Mouse (Mus musculus) heart, postnatal 0 days (tissue): ENCODE measurements around the gene Cdh22. TPM values are rescaled to one million over a fixed set of nuclear protein-coding genes. Genes with fewer than 3 reads are reported as not detected.

Source experiments
- ATAC-seq: fragments of 200-750 bp; cut with Nextera tagmentation; 2 replicates; pipeline ENCODE4 v1.8.0; 2017; ENCODE audit warnings: low read depth, moderate number of reproducible peaks, moderate library complexity; ENCODE audit not compliant: insufficient read depth
- DNase-seq: peaks from one replicate; pipeline ENCODE4 v3.0.0-alpha.2; 2016; ENCODE audit warnings: low spot score
- H3K27ac ChIP-seq: fragments of 300-500 bp; sonication (generic); 2 replicates; pipeline ENCODE4 v1.5.1; 2014; ENCODE audit warnings: low read depth, mild to moderate bottlenecking
- H3K27me3 ChIP-seq: fragments of 300-500 bp; sonication (generic); 2 replicates; pipeline ENCODE4 v1.6.1; 2014; ENCODE audit warnings: low read length, mixed read lengths; ENCODE audit not compliant: control insufficient read depth, insufficient read depth
- H3K36me3 ChIP-seq: fragments of 300-500 bp; sonication (generic); replicated peaks from 2 replicates; pipeline ENCODE4 v1.6.1; 2014; ENCODE audit warnings: low read length, mixed read lengths; ENCODE audit not compliant: control insufficient read depth, insufficient read depth
- H3K4me1 ChIP-seq: fragments of 300-500 bp; sonication (generic); 2 replicates; pipeline ENCODE4 v1.6.1; 2014; ENCODE audit warnings: antibody characterized with exemption; ENCODE audit not compliant: control insufficient read depth, insufficient read depth
- H3K4me2 ChIP-seq: fragments of 300-500 bp; sonication (generic); 2 replicates; pipeline ENCODE4 v1.6.1; 2014; ENCODE audit warnings: low read depth, mild to moderate bottlenecking, low read length, moderate library complexity
- H3K4me3 ChIP-seq: fragments of 300-500 bp; sonication (generic); 2 replicates; pipeline ENCODE4 v1.5.1; 2014; ENCODE audit warnings: low read depth, low read length
- H3K9ac ChIP-seq: fragments of 300-500 bp; sonication (generic); replicated peaks from 2 replicates; pipeline ENCODE4 v1.6.1; 2014; ENCODE audit warnings: low read depth, low read length, mixed read lengths
- H3K9me3 ChIP-seq: fragments of 300-500 bp; sonication (generic); replicated peaks from 2 replicates; pipeline ENCODE4 v1.6.1; 2016; ENCODE audit warnings: low read length; ENCODE audit not compliant: control insufficient read depth
- CTCF ChIP-seq: IDR thresholded peaks from 2 replicates; pipeline ENCODE4 v1.5.1; 2016; ENCODE audit warnings: antibody characterized with exemption, control low read depth, low read depth
- EP300 ChIP-seq: IDR thresholded peaks from 2 replicates; pipeline ENCODE4 v1.6.1; 2016; ENCODE audit warnings: antibody characterized with exemption, low read depth
- WGBS: fragments of 180-500 bp; shearing (Covaris S2); extraction: QIAGEN DNeasy Blood & Tissue Kit; methylation state at CpG from one replicate; pipeline ENCODE4 v1.1.7; 2014; 5-methylcytosine and 5-hydroxymethylcytosine counted together
- polyA plus RNA-seq: library from polyadenylated mRNA; unstranded; fragments of >200 nt; fragmentation: Nextera tagmentation; extraction: Ambion mirVana; gene quantifications from 2 replicates; pipeline ENCODE4 v1.2.1, GENCODE M21; 2015
- total RNA-seq: library from RNA; depleted of rRNA; stranded (reverse); fragments of >200 nt; gene quantifications from 2 replicates; pipeline ENCODE4 v1.2.3, GENCODE M21; 2014; ENCODE audit warnings: low replicate concordance

The Cdh22 gene
- total and polyA plus RNA-seq, 2 experiments from 2014 or later, result 0.04 to 0.05 TPM

- no peak for ATAC-seq
- WGBS, result 62% methylated on average over 4 of the region's 4 CpGs
- Histone ChIP-seq H3K36me3 (no peaks in the 10 kb centered on the region), H3K27me3 (peaks cover 83% of the 10 kb centered on the region), H3K4me1 (peaks cover 3% of the 10 kb centered on the region; the same call in 1 of the 2 replicates), H3K27ac (no peak overlapping the region), H3K4me2 (no peak overlapping the region), H3K4me3 (no peak overlapping the region), H3K9ac (no peak overlapping the region), H3K9me3 (no peaks in the 10 kb centered on the region)
- TF ChIP-seq EP300 (no peak), CTCF (no peak)
- no peak for DNase-seq
Observed at GRCm38 (mm10) chr2:165207086-165207485, 27.6 kb downstream of the Cdh22 start.

GRCm38 (mm10) chr2:165205486-165205885, 29.2 kb downstream of the Cdh22 start:
- H3K4me1 ChIP-seq, result peaks cover 3% of the 10 kb centered on the region; the same call in 1 of the 2 replicates
- no peak overlapping the region for H3K4me2 ChIP-seq
- H3K4me3 ChIP-seq, result no peak overlapping the region
- H3K27ac ChIP-seq, result no peak overlapping the region
- H3K9ac ChIP-seq, result no peak overlapping the region
- H3K36me3 ChIP-seq, result no peaks in the 10 kb centered on the region
- H3K9me3 ChIP-seq, result no peaks in the 10 kb centered on the region
- ATAC-seq (no peak), DNase-seq (no peak)
- H3K27me3 ChIP-seq, result peaks cover 83% of the 10 kb centered on the region
- no peak for TF ChIP-seq CTCF
- TF ChIP-seq EP300, result no peak
- WGBS, result 56% methylated on average over 6 of the region's 6 CpGs

GRCm38 (mm10) chr2:165204931-165205330, 29.7 kb downstream of the Cdh22 start:
- no peaks in the 10 kb centered on the region for H3K36me3 ChIP-seq
- ATAC-seq (no peak), DNase-seq (no peak)
- TF ChIP-seq CTCF (no peak), EP300 (no peak)
- no peak overlapping the region for H3K9ac ChIP-seq
- 28% methylated on average over 7 of the region's 7 CpGs for WGBS
- H3K27me3 ChIP-seq, result peaks cover 83% of the 10 kb centered on the region
- H3K4me3 ChIP-seq, result no peak overlapping the region
- no peaks in the 10 kb centered on the region for H3K9me3 ChIP-seq
- H3K4me1 ChIP-seq, result peaks cover 3% of the 10 kb centered on the region; the same call in 1 of the 2 replicates
- H3K4me2 ChIP-seq, result no peak overlapping the region
- no peak overlapping the region for H3K27ac ChIP-seq

- DNase-seq, result no peak
- H3K36me3 ChIP-seq, result no peaks in the 10 kb centered on the region
- no peak for TF ChIP-seq EP300
- TF ChIP-seq CTCF, result no peak
- H3K9ac ChIP-seq, result no peak overlapping the region; the same call in 1 of the 2 replicates
- H3K27ac ChIP-seq, result no peak overlapping the region
- 6% methylated on average over 28 of the region's 28 CpGs for WGBS
- no peak for ATAC-seq
- peak overlapping the region; percentile 24 for H3K4me3 ChIP-seq
- H3K9me3 ChIP-seq, result 0 out of 2 replicates have a peak, but pooled peaks cover 7% of the 10 kb centered on the region
- H3K4me1 ChIP-seq, result peaks cover 3% of the 10 kb centered on the region; the same call in 1 of the 2 replicates
- H3K27me3 ChIP-seq, result peaks cover 86% of the 10 kb centered on the region
- H3K4me2 ChIP-seq, result peak overlapping the region; percentile 48
Observed at GRCm38 (mm10) chr2:165201761-165202751, 32.6 kb downstream of the Cdh22 start.

- Histone ChIP-seq H3K9me3 (0 out of 2 replicates have a peak, but pooled peaks cover 7% of the 10 kb centered on the region), H3K4me1 (peaks cover 3% of the 10 kb centered on the region; the same call in 1 of the 2 replicates), H3K9ac (no peak overlapping the region), H3K27ac (no peak overlapping the region), H3K4me2 (no peak overlapping the region), H3K4me3 (no peak overlapping the region), H3K27me3 (peaks cover 88% of the 10 kb centered on the region), H3K36me3 (no peaks in the 10 kb centered on the region)
- no peak for TF ChIP-seq EP300
- no peak for TF ChIP-seq CTCF
- no peak for DNase-seq
- no peak for ATAC-seq
- 35% methylated on average over 6 of the region's 6 CpGs for WGBS
Observed at GRCm38 (mm10) chr2:165197546-165197945, 37.1 kb downstream of the Cdh22 start.
